Mouse (Mus musculus) heart, postnatal 14 days (tissue): ENCODE measurements around the gene Ifnk. TPM values are rescaled to one million over a fixed set of nuclear protein-coding genes. Genes with fewer than 3 reads are reported as not detected.

Source experiments
- DNase-seq, 2 experiments: peaks; one replicate each; pipeline ENCODE4 v3.0.0; 2021 to 2022
- intact Hi-C: fragments of 180-260 bp; cut with DNase I; formaldehyde crosslinking; loops from one replicate; pipeline ENCODE4 v1.15.1; 2025
- long read RNA-seq, 2 experiments: library from polyadenylated mRNA; stranded (forward); transcript quantifications; one replicate each; pipeline ENCODE4 v2.0.0; 2021
- total RNA-seq, 2 experiments: library from RNA; stranded (reverse); gene quantifications; 2 replicates each; pipeline ENCODE4 v1.2.3; 2021

Gene Ifnk
- not detected for total RNA-seq
- long read RNA-seq, experiment 1, result 0 reads
- long read RNA-seq, experiment 2, result 0 reads

- intact Hi-C loops, result no loop called here
- no peak for DNase-seq
Measured at GRCm38 (mm10) chr4:35151756-35152155, at the start of gene Ifnk. Gene Ifnk, plus strand, starts transcription at chr4:35152056.

GRCm38 (mm10) chr4:35105115-35105773 lies 46.6 kb upstream of the Ifnk start:
- intact Hi-C loops, result no loop called here
- DNase-seq, result no peak

DNA sequence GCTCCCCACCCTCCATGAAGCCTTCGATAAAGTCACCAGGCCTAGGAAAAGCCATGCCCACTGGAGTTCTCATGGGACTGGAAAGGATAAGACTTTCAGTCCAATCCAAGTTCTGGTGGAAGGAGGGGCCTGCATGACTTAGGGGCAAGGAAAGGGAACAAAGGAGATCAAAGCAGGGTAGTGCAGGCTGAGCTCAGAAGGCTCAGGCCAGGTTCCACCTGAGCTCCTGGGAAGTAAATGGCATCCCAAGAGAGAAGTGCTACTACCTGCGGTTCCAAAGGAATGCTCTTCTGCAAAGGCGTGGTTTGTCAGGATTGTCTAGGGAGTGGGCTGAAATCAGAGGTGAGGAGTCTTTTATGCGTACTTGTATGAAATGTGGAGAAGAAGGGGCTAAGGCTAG lies 39.4 kb upstream of the Ifnk start:
- DNase-seq, result no peak
- intact Hi-C loops, result no loop called here

- intact Hi-C loops, result no loop called here
- DNase-seq, result no peak
Measured at GRCm38 (mm10) chr4:35113516-35114248, 38.2 kb upstream of the Ifnk start.

DNA sequence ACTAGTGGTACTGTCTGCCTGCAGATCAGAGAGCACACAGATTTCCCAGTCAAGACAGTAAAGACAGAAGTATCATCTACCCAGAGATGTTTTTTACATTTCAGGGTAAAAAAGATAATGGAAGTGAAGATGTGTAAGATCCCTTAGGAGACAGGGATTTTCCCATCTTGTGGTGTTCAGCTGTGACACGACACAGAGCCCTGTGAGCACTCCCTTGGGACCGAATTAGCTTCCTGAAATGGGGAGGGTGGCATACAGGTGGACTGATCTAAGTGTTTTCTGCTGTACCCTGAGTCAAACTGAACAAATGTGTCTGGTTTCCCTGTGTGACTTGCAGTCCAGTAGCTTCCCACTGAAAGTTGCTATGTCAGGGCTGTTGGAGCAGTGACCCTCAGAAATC lies 36.9 kb upstream of the Ifnk start:
- no peak for DNase-seq
- intact Hi-C loops, result no loop called here

DNA sequence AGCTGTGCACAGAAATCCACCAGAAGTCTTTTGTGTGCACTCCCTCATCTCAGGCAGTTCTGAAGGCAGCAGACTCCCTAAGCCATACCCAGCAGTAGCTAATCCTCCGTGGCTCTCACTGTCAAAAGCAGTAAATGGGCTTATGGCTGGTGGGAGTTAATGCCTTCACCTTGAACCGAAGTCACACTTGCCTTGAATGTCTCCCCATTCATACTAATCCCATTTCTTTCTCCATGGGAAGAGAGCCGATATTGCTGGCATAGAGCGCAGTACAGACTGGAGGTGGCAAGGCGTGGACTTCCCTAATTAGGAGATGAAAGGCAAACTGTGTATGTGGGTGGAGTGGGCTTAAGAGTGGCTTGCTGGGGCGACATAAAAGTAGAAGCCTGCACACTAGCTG lies 35.9 kb upstream of the Ifnk start:
- intact Hi-C loops, result no loop called here
- no peak for DNase-seq

DNA sequence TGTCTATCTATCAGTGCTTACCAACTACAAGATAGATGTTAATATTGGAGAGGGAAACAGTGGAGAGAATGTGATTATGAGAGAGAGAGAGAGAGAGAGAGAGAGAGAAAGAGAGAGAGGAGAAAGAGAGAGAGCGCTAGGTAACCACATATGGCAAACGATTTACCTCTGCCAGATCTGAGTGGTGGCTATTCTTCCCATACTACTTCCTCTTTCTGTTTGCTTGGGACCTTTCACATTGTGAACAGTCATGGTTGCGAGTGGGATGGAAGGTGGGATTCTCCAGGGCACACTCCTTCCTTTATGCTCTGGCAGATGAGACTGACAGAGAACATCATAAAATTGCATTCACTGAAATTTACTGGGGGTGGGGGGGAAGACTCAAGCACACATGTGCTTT lies 34.7 kb upstream of the Ifnk start:
- no peak for DNase-seq
- intact Hi-C loops, result no loop called here

GRCm38 (mm10) chr4:35118851-35119250 lies 33.0 kb upstream of the Ifnk start:
- DNase-seq, result no peak
- intact Hi-C loops, result no loop called here

DNA sequence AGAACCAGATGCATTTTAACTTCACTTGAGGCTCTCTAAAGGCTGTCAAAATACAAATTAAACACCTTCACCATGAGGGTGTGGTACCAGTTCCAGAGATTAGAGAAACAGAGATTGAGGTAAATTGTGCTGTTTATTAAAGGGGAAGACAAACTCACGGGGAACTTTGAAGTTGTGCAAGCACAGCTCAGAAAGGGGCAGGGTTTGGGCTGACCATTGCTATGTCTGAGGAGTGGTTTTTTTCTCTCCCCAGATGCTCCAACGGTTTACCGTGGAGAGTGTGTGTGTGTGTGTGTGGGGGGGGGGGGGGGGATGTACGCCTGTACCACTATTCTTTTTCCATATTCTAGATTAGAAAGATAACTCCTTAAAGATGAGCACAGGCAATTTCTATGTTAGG lies 31.7 kb upstream of the Ifnk start:
- intact Hi-C loops, result no loop called here
- no peak for DNase-seq

DNA sequence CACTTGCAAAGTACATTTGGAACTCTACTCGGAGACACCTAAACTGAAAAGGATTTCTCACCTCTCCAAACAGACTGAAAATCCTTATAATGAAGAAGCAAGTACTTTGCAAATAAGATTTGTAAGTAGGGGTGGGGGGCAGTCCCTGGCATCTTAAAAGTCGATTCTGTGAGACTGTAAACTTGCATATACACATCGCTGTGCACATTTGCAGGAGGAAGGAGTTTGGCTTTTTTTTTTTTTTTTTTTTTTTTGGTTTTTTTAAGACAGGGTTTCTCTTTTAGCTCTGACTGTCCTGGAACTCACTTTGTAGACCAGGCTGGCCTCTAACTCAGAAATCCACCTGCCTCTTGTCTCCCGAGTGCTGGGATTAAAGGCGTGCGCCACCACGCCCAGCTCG lies 31.3 kb upstream of the Ifnk start:
- intact Hi-C loops, result no loop called here
- DNase-seq, result no peak

- intact Hi-C loops, result no loop called here
- no peak for DNase-seq
Measured at GRCm38 (mm10) chr4:35121060-35121459, 30.8 kb upstream of the Ifnk start.

DNA sequence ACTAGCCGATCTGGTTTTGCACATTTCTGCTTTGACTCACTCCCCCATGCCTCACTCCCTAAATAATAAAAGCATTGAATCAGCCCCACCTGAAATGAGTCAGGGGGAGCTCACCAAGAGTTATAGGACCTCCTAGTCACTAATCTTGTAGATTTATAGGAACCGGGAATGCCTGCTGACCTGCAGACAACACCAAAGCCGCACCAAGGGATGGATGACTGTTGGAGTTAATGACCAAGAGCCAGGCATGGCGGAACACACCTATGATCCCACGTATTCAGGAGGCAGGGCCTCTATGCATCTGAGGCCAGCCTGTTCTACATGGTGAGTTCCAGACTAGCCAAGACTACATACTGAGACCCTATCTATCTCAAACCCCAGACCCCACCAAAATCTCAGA lies 28.8 kb upstream of the Ifnk start:
- DNase-seq, result no peak
- intact Hi-C loops, result no loop called here

DNA sequence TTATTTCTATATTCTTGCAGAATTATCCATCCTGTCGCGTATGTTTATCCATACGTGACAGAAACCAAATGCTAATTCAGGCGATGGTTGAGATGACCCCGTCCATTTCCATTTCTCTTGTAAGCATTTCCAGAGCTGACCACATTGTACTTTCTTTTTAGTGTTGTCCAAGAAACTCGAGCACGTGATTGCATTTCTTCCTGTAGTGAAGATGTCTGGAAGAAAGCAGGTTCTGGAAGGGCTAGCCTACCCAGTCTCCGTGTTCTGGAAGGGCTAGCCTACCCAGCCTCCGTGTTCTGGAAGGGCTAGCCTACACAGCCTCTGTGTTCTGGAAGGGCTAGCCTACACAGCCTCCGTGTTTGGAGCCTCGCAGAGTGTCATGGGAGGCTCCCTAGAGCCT lies 27.8 kb upstream of the Ifnk start:
- intact Hi-C loops, result no loop called here

DNA sequence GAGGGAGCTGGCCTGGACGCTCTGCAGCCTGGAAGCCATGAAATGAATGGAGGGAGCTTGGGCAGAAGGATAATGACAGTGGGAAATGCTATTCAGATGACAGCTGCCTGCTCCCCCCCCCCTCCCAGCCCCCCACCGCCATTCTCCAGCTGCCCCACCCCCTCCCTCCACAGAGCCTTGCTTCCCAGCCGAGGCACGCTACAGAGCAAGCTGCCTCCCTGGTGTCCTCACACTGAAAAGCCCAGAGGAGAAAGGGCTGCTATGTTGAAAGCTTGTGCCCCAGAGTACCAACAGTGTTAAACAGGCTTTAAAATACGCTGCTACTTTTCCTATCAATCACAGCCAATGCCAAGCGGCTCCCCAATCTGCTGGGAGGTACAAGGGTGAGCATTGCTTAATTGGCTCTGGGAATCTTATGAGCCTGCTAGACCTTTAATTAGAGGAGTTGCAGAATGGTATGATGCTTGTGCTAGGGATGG lies 26.5 kb upstream of the Ifnk start:
- intact Hi-C loops, result no loop called here

More for the DNA sequence above, 27.8 kb upstream of the Ifnk start:
- DNase-seq, result no peak

GRCm38 (mm10) chr4:35126776-35127175 lies 25.1 kb upstream of the Ifnk start:
- DNase-seq, result no peak
- intact Hi-C loops, result no loop called here

More for the DNA sequence above, 26.5 kb upstream of the Ifnk start:
- no peak for DNase-seq

DNA sequence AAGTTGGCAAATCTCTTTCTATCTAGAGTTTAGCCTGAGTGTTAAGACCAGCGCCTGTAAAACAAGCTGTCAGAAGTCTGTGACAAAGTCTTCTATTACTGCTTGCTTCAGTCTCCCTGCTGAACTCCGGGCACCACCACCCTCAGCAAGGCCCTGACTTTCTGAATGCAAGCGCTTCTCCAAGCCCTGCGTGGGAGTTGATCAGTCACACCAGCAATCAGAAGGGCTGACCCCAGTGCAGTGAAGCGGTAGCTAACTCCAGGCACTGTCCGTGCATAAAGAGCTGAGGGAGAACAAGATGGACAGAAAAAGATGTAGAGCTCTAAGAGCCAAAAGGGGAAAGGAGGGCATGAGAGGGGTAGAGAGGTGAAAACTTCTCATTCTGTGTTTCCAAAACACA lies 24.1 kb upstream of the Ifnk start:
- DNase-seq, result no peak
- intact Hi-C loops, result no loop called here

DNA sequence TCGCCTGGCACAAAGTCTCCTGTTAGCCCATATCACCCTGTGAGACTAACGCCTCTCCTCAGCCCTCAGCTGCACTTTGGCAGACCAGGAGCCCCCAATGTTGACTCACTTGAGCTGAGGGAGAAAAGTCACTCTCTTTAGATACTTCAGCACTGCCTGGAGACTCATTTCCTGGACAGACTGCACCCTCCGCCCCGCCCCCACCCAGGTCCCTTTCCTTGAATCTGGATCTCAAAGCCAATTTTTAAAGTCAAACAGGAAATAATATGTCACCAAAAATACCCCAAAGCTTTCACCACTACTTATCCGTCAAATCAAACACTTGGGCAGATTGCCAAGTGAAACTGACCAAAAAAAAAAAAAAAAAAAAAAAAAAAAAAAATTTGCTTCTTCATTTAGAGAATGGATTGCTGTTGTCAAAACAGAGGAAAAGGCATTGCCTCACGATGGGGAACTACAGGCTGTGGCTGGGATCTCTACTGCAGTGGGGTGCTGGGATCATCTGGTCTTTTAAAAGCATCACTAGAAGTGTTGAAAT lies 21.4 kb upstream of the Ifnk start:
- DNase-seq, result no peak
- intact Hi-C loops, result no loop called here

- DNase-seq, result no peak
- intact Hi-C loops, result no loop called here
Measured at GRCm38 (mm10) chr4:35131592-35131991, 20.3 kb upstream of the Ifnk start.

DNA sequence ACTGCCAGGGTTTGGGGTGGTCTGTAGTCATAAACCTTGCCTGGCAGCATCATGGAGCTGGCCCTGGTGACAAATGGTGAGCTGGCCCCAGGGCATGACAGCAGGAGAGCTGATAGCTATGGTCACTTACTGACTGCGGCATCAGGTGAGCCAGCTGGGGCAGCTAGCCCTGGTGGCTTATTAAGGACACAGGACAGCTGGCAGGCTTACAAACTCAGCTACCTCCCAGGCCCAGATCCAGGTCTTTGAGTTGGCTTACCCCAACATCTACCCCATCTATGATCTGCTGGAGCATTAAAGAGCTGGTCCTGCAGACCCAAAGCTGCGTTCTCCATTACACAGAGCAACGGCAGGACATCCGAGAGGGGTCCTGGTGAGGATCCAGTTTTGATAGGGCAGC lies 18.4 kb upstream of the Ifnk start:
- no peak for DNase-seq
- intact Hi-C loops, result no loop called here

DNA sequence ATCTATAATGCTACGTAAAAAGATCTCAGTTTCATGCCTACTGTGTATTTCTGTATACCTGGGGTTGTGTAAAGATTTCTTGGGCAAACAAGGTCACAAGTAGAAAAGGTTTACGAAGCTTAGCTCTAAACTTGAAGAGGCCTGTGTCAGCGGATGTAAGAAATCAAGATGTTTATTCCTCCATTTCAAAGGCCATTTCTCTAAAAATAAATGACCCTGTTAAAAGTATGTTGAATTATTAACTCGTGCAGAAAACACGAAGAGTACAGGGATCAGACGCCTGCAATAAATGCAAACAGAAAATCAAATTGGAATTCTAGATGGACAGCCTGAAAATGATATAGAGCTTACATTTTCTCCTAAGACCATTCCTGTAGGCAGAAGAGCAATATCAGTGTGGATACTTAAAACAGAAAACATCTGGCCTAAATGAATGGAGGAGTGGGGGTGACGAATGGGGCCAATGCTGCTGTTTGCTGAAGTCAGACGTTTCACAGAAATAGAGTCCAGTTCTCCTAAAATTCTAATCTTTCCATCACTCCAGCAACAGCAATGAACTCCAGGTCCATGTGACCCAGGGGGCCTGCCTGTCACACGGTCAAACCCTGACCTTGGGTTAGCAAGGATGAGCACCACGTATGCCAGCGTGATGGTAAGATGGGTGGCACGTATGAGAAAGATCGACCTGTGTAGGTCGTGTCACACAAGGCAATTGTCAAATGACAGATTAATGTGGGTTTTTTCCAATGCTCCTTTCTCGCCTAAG lies 16.8 kb upstream of the Ifnk start:
- no peak for DNase-seq
- intact Hi-C loops, result no loop called here

DNA sequence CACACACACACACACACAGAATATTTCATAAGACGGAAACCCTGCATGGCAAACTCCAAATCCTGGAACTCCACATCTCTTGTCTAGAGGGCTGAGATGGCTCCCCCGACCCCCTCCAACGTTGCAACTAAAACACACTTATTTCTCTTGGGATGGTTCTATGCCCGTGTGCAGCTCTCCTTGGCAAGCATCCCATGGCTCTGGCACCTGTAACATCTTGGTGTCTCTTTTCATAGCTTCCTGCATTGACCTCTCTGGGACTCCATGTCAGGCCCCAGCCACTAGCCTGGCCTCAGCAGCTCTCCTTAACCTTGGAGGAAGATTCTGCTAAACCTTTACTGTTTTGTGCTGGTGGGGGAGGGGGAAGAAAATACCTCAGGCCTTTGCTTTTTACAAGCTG lies 16.1 kb upstream of the Ifnk start:
- intact Hi-C loops, result no loop called here
- DNase-seq, result no peak
